Mouse (Mus musculus): ENCODE results near the gene Nphp4. TPM values are rescaled to one million over a fixed set of nuclear protein-coding genes. Genes with fewer than 3 reads are reported as not detected.

The Nphp4 gene
- total and polyA plus RNA-seq, 2 experiments from 2014 or later: 0.46 to 5.0 TPM

GRCm38 (mm10) chr4:152441536-152441935 is 35.0 kb upstream of the Nphp4 start:
- no peak for ATAC-seq (ENCODE audit: insufficient read depth, low read depth)
- TF ChIP-seq CTCF (IDR thresholded peaks at IDR 0.05; ENCODE audit: low read depth): no peak
- no peak for TF ChIP-seq EP300 (IDR thresholded peaks at IDR 0.05; ENCODE audit: low read depth)
- Histone ChIP-seq H3K9me3 (replicated peaks; ENCODE audit: control insufficient read depth, low read length) (no peaks in the 10 kb centered on the region), H3K4me2 (ENCODE audit: low read depth, low read length) (no peak overlapping the region), H3K9ac (replicated peaks; ENCODE audit: low read depth, low read length) (no peak overlapping the region), H3K27ac (ENCODE audit: low read depth) (no peak overlapping the region), H3K36me3 (replicated peaks; ENCODE audit: control insufficient read depth, insufficient read depth, low read length) (no peaks in the 10 kb centered on the region), H3K4me3 (ENCODE audit: low read depth, low read length) (no peak overlapping the region), H3K27me3 (ENCODE audit: control insufficient read depth, insufficient read depth, low read length) (no peaks in the 10 kb centered on the region), H3K4me1 (ENCODE audit: control insufficient read depth, insufficient read depth) (no peaks in the 10 kb centered on the region)
- no peak for DNase-seq (ENCODE audit: low spot score)
- WGBS: 36% methylated on average over 9 of the region's 9 CpGs

DNA sequence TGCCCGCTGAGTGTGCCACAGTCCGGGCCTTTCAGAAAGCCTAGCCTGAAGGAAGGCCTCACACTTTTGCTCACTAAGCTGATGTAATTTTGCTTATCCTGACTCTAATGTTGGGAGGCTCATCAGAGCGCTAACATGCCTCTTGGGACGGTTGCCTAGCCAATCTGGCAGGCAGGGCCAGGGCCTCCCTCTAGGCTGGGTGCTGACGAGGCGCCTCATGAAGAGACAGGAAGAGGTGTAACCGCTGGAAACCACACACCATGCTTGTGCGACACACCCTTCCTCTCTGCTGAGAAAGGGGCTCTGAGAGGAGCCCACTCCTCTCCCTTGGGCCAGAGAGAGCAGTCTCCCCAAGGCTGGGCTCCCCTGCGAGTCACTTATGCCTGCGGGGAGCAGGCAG is 30.3 kb upstream of the Nphp4 start:
- peak overlapping the region; percentile 10; the same call in 1 of the 2 replicates for H3K4me2 ChIP-seq (ENCODE audit: low read depth, low read length)
- ATAC-seq (ENCODE audit: insufficient read depth, low read depth): no peak
- TF ChIP-seq CTCF (IDR thresholded peaks at IDR 0.05; ENCODE audit: low read depth): no peak
- TF ChIP-seq EP300 (IDR thresholded peaks at IDR 0.05; ENCODE audit: low read depth): no peak
- no peak overlapping the region for H3K9ac ChIP-seq (replicated peaks; ENCODE audit: low read depth, low read length)
- H3K9me3 ChIP-seq (replicated peaks; ENCODE audit: control insufficient read depth, low read length): no peaks in the 10 kb centered on the region
- no peaks in the 10 kb centered on the region for H3K4me1 ChIP-seq (ENCODE audit: control insufficient read depth, insufficient read depth)
- H3K4me3 ChIP-seq (ENCODE audit: low read depth, low read length): no peak overlapping the region
- H3K36me3 ChIP-seq (replicated peaks; ENCODE audit: control insufficient read depth, insufficient read depth, low read length): no peaks in the 10 kb centered on the region
- H3K27ac ChIP-seq (ENCODE audit: low read depth): no peak overlapping the region
- 66% methylated on average over 10 of the region's 10 CpGs for WGBS
- no peaks in the 10 kb centered on the region for H3K27me3 ChIP-seq (ENCODE audit: control insufficient read depth, insufficient read depth, low read length)
- DNase-seq (ENCODE audit: low spot score): no peak

DNA sequence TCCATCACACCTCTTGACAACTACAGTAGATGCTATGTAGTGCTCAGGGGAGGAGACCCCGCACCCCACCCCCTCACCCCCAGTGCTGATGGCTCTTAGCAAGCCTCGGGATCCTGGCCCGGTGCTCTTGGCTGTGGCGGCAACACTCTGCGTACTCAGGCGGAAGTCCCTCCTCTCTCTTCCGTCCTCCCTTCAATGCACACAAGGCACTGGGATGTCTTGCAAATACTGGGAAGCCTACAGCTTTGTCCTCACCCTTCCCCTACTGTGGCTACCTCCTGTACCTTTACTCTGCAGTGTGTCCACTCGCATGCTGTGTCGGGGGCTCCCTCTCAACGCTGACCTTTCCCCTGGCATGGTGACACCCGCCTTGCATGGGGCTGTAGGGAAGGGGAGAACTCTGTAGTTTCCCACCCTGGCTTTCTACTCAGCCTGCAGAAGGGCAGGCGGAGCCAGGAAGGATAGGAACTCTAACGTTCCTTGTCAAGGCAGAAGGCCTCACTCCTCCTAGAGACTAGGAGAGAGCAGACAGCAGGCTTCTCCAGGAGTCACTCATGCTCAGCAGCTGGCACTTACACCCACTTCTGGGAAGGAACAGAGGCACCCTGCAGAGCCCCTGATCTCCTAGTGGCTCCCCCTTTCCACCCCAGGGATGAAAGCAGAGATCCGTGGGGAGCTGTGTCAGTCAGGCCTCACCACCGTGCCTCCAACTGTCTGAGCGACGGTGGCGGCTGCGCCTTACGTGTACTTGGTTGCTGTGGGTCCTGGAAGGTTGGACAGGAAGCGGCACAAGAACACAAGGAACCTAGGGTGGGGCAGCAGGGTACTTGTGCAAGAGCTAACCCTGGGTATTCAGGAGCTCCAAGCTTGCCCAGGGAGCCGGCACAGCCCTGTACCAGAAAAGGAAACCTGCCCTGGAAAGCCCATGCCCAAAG is 28.5 kb upstream of the Nphp4 start:
- no peak overlapping the region for H3K27ac ChIP-seq (ENCODE audit: low read depth)
- ATAC-seq (ENCODE audit: insufficient read depth, low read depth) (no peak), DNase-seq (ENCODE audit: low spot score) (no peak)
- H3K27me3 ChIP-seq (ENCODE audit: control insufficient read depth, insufficient read depth, low read length): no peaks in the 10 kb centered on the region
- 71% methylated on average over 22 of the region's 22 CpGs for WGBS
- TF ChIP-seq EP300 (IDR thresholded peaks at IDR 0.05; ENCODE audit: low read depth) (no peak), CTCF (IDR thresholded peaks at IDR 0.05; ENCODE audit: low read depth) (no peak)
- no peaks in the 10 kb centered on the region for H3K4me1 ChIP-seq (ENCODE audit: control insufficient read depth, insufficient read depth)
- no peaks in the 10 kb centered on the region for H3K36me3 ChIP-seq (replicated peaks; ENCODE audit: control insufficient read depth, insufficient read depth, low read length)
- H3K9ac ChIP-seq (replicated peaks; ENCODE audit: low read depth, low read length): no peak overlapping the region
- peak overlapping the region; percentile 31; the same call in 1 of the 2 replicates for H3K4me2 ChIP-seq (ENCODE audit: low read depth, low read length)
- peak overlapping the region; percentile 26; the same call in 1 of the 2 replicates for H3K4me3 ChIP-seq (ENCODE audit: low read depth, low read length)
- H3K9me3 ChIP-seq (replicated peaks; ENCODE audit: control insufficient read depth, low read length): no peaks in the 10 kb centered on the region

DNA sequence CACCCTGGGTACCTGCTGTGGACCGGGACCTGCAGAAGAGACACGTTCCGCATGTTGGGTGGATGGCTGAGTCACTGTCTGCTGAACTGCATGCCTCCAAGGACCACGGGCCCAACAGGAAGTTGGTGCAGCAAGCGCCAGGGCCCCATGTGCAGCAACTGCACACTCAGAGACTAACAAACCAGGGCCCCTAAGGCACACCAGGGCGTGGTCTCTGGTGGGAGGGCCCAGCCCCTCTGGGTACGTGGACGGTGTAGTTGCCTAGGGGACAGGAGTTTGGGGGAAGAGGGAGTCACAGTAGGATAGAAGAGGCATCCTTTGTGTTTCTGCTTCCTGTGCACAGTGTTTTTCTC is 27.9 kb upstream of the Nphp4 start:
- no peaks in the 10 kb centered on the region for H3K27me3 ChIP-seq (ENCODE audit: control insufficient read depth, insufficient read depth, low read length)
- WGBS: 71% methylated on average over 8 of the region's 8 CpGs
- H3K9me3 ChIP-seq (replicated peaks; ENCODE audit: control insufficient read depth, low read length): no peaks in the 10 kb centered on the region
- H3K36me3 ChIP-seq (replicated peaks; ENCODE audit: control insufficient read depth, insufficient read depth, low read length): no peaks in the 10 kb centered on the region
- H3K9ac ChIP-seq (replicated peaks; ENCODE audit: low read depth, low read length): no peak overlapping the region
- DNase-seq (ENCODE audit: low spot score): no peak
- TF ChIP-seq CTCF (IDR thresholded peaks at IDR 0.05; ENCODE audit: low read depth): no peak
- TF ChIP-seq EP300 (IDR thresholded peaks at IDR 0.05; ENCODE audit: low read depth): no peak
- no peak overlapping the region for H3K27ac ChIP-seq (ENCODE audit: low read depth)
- H3K4me1 ChIP-seq (ENCODE audit: control insufficient read depth, insufficient read depth): no peaks in the 10 kb centered on the region
- ATAC-seq (ENCODE audit: insufficient read depth, low read depth): no peak
- H3K4me2 ChIP-seq (ENCODE audit: low read depth, low read length): peak overlapping the region; percentile 31; the same call in 1 of the 2 replicates
- peak overlapping the region; percentile 26; the same call in 1 of the 2 replicates for H3K4me3 ChIP-seq (ENCODE audit: low read depth, low read length)

DNA sequence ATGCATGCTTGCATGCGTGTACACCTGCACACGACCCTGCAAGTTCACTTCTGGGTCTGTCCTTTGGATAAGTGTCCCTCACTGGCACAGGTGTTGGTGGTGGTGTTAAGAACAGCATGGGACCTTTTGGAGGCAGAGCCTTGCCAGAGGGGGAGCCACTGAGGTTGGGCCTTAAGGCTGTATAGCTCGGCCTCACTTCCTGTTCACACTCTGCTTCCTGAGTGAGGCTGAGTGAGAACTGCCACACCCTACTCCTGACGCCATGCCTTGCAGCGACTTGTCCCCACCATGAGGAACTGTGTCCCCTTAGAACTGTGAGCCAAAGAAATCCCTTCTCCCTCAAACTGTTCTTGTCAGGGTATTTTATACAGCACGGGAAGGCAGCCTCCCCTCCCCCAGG is 25.1 kb upstream of the Nphp4 start:
- H3K36me3 ChIP-seq (replicated peaks; ENCODE audit: control insufficient read depth, insufficient read depth, low read length): no peaks in the 10 kb centered on the region
- H3K4me1 ChIP-seq (ENCODE audit: control insufficient read depth, insufficient read depth): no peaks in the 10 kb centered on the region; the same call in 1 of the 2 replicates
- no peaks in the 10 kb centered on the region for H3K27me3 ChIP-seq (ENCODE audit: control insufficient read depth, insufficient read depth, low read length)
- H3K4me2 ChIP-seq (ENCODE audit: low read depth, low read length): no peak overlapping the region
- H3K9ac ChIP-seq (replicated peaks; ENCODE audit: low read depth, low read length): no peak overlapping the region
- DNase-seq (ENCODE audit: low spot score) (no peak), ATAC-seq (ENCODE audit: insufficient read depth, low read depth) (no peak)
- H3K27ac ChIP-seq (ENCODE audit: low read depth): no peak overlapping the region
- H3K9me3 ChIP-seq (replicated peaks; ENCODE audit: control insufficient read depth, low read length): no peaks in the 10 kb centered on the region
- H3K4me3 ChIP-seq (ENCODE audit: low read depth, low read length): no peak overlapping the region
- no peak for TF ChIP-seq CTCF (IDR thresholded peaks at IDR 0.05; ENCODE audit: low read depth)
- TF ChIP-seq EP300 (IDR thresholded peaks at IDR 0.05; ENCODE audit: low read depth): no peak
- WGBS: 76% methylated on average over 6 of the region's 6 CpGs

All from heart, postnatal 0 days (tissue).